Mouse (Mus musculus): ENCODE results near the gene Trhr2.

- TF ChIP-seq POLR2A (IDR thresholded peaks at IDR 0.05; ENCODE audit: low read depth, low read length) (no peak), CTCF (conservative IDR thresholded peaks at IDR 0.05; ENCODE audit: insufficient read depth, insufficient read length, low read depth, low read length) (no peak)
Observed at GRCm38 (mm10) chr8:122336251-122336910, 24.2 kb downstream of the Trhr2 start.
